Mouse (Mus musculus): ENCODE results near the gene Dscaml1.

Dscaml1 gene

DNA sequence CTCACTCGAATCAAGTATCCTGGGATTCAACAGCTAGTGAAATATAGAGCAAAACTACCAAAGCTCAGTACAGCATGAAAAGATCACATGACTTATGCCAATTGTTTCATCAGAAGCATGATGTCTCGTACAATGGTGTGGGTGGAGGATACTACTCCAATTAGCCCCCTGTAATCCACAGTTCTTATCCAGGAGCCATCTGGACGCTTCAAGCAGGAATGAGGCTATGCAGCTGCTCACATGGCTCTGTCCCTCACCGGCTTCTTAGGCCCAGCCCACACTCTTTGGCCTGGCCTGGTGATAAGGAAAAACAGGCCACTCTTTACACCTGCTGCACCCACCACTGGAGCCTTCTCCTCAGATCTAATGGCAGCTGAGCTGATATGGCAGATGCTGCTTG is 208.6 kb downstream of the Dscaml1 start:
- DNase-seq (ENCODE audit: low spot score), result no peak

DNA sequence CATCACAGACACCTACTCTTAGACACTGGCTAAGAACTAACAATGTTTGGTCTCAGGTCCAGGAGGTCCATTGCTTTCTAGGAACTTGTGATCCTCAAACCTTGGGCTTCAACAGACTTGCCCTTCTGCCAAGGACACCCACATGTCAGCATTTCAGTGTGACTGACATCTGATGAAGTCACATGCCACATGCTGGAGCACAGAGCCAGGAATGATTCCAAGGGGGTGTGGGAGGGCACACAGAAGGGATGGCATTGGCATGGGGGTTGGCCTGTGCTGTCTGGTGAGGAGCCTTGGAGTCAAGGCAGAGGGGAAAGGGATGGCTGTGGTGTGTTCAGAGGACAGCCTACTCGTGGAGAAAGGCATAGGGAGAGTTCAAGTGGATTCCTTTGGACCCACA is 210.9 kb downstream of the Dscaml1 start:
- no peak for DNase-seq (ENCODE audit: low spot score)

DNA sequence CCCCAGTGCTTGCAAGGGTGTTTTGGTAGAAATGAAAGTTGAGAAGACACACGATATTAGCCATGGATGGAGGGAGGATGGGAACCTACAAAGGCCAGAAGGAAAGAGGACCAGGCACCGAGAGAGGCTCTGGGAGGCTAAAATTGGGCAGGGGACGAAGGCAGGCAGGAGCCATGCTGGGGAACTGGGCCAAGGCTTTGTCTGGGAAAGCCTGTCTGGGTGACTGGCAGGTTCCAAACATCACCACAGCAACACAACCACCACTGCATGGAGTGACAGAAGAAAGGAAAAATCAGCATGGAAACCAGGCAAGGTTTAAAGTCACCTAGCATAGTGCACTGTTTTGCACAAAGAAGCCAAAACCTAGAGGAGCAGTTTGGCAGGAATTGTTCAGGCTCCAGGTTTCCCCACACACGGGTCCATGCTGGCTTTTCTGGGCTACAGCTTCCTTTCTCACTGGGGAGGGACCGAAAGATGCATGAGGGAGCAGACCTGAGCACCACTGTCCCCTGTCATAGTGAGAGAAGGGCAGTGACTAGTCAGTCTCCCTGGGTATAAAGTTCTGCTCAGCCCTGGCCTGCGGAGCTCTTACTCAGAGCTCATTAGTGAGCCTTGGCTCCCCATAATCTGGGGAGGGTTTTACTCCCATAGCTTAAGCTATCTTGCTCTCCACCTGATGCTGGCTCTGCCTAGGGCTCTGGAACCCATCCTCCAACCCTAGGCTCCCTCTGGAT is 211.9 kb downstream of the Dscaml1 start:
- no peak for DNase-seq (ENCODE audit: low spot score)

DNA sequence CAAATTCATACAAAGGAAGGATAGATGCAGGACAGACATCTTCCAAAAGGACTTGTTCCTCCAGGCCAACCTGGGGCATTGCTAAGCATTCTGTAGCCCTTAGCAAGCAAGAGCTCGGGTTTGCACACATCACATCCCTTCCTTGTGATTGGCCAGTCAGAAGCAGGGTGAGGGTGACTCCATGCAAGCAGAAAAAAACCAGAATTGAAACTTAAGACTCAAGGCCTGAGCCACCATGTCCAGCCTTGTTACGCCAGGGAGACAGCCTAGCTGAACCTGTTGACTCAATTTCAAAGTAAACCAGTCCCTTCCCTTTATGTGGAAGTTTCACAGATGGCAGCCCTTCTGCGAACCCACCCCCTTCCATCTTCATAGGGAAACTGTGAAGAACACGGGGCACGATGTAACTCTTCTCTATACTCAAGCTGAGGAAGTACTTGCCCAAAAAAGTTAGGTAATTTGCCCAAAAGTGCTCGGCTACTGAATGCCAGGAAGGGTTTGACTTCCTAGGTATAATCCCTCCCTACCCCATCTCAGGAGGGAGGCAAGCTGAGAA is 218.5 kb downstream of the Dscaml1 start:
- DNase-seq (ENCODE audit: low spot score), result no peak

DNA sequence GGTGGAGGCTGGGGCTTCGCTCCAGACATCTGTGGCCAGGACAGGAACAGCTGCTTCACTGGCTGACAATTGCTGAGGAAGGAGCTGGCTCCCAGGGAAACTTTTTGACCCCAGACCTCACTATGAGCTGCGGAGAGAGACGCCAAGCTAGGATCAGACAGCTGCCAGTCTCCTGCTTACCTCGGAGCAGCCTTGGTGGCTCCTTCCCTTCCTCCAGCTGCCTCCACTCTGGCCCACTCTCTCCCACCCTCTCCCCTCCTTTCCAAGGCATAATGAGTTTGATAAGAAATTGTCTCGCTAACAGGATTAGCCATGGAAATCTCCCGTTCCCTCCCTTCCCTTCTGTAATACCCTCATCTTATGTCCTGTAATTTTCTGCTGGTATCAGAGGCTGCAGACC is 219.1 kb downstream of the Dscaml1 start:
- no peak for DNase-seq (ENCODE audit: low spot score)

DNA sequence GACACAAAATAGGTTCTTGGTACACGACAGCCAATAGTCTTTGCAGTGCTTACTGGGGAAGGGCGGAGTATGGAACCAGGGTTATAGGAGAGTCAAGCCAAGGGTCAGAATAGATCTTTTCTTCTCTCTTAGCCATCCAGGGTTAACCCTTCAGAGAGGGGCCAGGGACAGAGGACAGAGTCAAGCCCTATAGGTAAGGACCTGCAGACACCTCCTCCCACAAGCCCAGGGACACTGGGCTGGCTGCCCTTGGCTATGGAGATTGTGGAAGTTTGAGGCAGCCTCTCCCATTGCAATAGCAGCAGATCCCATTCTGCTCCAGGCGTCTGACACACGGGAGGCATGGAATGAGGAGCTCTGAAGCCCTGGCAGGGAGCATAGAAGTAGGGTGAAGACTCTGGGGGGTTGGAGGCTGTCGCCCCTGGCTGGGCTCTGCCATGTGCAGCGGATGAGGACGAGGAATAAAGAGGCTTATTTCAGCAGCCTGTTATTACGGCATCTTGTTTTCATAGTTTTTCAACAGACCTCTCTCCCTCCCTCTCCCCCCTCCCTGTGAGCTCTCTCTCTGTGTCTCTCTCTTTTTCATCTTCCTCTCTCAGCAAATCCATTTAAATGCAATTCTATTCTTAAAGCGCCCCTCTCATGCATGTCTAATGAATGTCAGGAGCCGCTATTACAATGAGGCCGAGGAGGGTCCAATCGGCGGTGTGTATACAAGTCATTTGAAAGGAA is 224.8 kb downstream of the Dscaml1 start:
- DNase-seq (ENCODE audit: low spot score), result no peak

DNA sequence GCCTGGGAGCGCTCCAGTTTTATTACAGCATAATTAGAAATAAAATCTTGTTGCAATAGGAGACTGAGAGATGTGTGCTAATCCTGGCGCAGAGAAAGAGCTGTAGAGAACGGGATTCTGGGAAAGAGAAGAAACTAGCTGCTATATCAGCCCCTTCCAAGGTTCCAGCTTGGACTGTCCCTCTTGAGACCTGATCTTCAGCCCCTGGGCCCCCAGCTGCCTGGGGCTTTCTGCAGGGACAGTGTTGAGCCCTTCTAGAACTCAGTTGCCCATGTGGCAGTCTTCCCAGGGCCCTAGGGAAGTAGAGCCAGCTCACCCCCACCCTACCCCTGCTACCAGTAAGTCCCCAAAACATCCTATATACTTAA is 225.4 kb downstream of the Dscaml1 start:
- no peak for DNase-seq (ENCODE audit: low spot score)

DNA sequence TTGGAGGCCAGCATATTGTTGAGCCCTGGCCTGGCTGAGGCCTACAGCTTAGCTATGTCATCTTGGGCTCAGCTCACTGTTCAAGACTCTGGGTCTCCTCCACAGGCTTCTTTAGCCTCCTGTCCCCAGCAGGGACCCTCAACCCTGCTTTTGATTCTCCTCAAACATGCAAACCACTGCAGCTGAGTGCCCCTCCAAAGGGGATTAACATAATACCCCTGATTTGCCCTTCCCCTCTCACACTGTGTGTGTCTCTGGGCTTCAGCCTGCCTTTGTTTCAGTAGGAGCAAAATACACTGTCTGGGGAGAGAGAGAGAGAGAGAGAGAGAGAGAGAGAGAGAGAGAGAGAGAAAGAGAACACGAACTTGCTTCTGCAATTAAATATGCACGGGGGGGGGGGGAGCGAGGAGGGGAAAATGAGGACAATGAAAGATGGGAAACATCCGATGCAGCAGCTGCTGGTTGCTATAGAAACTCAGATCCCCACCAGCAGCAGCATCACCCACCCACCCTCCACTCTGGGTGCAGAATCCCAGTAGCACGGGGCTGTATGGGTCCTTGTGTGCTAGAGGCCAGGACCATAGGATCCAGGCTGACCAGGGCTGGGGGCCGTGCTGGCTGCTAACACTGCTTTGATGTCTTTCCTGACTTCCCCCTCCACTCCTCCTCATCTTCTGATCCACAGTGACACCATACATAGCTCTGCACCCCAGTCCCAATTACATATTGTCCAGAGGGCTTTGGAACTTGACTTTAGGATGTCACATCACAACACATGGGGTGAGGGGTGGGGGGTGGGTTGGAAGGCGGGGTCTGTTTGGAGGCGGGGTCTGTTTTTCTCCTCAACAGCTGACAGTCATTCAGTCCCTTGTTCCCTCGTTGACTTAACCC is 231.0 kb downstream of the Dscaml1 start:
- no peak for DNase-seq (ENCODE audit: low spot score)

DNA sequence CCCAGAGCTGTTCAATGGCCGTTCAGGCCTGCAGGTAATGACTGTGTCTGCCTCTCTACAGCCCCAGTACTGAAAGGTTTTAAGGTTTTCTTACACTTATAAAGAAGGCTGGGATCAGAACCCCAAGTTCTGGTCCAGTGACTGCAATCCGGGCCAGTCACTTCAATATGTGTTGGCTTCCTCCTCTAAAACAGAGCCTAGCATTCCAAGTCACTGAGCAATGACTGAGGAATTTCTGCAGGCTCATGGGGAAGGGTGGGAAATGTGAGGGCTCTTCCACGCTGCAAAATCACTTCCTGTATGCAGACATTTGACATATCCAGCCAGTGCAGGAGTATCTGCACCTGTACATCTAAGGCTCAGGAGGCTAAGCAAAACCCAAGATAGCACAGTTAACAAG is 233.8 kb downstream of the Dscaml1 start:
- DNase-seq (ENCODE audit: low spot score), result no peak

DNA sequence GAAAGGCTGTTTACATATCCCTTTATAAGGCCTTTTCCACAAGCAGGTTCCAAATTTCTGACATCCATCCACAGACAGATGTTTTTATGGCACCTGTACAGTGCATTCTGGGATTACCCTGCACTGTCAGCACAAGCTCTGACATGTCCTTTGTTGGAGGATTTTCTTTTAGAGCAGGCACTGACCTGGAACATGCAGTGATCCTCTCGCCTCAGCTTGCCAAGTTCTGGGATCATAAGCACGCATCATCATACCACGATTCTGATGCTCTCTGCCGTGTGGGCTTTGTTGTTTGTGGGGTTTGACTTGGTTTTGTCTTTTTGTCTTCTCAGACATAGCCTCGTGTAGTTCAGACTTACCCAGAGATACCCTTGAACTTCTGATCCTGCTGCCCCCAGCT is 236.0 kb downstream of the Dscaml1 start:
- no peak for DNase-seq (ENCODE audit: low spot score)

DNA sequence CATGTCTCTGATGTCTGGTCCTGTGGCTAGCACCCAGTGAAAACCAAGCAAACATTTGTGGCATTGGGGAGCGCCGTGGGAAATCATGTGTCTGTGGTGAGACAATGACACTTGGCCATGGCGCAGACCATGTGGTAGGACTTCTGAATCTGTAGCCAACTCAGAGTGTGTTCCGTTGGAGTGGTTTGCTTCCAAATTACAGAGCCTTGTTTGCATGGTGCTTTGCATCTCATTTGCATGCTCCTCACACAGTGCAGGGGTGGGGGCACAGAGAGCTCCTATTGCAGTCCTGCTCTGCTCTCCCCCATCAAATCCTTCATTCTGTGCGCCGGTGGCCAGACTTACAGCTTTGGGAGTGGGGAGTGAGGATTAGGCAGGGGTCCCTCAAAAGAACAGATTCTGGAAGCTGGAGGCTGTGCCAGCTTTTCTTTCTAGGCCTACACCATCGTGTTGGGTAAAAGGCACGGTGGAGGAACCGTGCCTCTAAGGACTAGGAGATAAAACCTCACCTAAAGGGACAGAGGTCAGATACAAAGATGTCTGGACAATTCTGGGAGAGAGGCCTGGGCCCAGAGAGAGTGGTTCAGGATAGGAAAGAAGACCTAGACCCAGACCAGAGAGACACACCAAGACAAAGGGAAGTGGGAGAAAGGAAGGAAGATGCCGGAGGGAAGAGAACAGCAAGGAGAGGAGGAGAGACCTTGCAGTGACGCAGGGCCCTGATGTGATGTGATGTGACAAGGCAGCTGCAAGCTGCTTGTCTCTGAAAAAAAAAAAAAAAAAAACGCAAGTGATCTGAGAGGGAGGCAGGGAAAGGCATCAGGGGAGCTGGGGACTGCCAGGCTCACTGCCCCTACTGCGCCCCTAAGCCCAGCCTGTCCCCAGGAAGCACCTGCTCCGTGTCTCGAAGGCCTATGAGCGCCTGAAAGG is 237.2 kb downstream of the Dscaml1 start:
- no peak for DNase-seq (ENCODE audit: low spot score)

DNA sequence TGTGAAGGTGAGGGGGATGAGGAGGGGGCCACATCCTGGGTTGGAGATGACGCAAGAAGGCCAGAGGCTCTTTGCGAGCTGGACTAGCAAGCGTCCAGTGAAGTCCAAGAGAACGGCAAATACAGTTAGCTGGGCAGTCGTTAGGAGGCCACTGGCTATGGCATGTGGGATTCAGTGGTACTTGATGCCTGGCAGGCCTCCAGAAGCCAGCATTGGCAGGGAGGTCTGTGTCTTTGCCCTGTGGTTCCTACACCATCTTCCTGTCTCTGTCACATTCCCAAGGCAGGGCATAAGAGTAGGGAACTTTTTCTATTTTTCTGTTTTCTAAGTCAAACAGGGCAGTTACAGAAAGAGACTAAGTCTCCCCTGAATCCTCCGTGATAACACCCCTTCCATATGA is 237.9 kb downstream of the Dscaml1 start:
- no peak for DNase-seq (ENCODE audit: low spot score)

DNA sequence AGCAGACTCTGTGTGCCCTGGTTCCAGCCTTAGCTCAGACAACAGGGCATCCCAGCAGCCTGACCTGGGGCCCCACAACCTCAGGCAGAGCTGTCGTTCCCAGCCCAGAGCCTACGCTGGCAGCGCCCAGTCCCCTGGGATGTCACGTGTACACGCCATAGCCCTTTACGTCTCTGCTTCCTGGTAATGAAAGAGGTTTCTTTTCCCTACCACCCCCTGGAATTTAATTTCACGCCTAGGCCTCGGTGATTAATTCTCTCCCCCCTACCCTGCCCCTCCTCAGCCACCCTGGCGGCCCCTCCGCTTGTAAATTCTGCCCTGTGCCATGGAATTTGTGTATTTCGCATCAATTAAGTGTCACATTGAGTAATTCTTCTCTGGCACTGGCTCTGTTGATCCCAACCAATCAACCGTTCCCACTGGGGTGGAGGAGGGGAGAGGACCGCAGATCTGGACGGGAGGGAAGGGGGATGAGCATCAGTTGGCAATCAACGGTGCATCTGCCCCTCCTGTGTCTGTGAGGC is 238.5 kb downstream of the Dscaml1 start:
- no peak for DNase-seq (ENCODE audit: low spot score)

DNA sequence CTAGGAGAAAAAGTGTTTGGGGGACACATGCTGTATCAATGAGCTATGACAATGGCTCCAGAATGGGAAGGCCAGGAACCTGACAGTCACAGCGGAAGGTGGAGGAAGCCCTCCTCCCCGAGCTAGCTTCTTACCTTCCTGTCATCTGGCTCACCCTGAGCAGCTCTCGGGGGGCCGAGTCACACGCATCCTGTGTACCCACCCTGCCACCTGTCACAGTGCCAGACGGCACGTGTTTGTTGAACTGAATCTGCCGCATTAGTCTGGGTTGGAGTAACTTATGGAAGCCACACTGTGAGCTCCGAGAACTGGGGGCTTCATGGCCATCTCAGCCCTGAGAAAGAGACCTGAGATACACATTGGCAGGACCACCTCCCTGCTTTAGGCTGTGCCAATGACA is 249.5 kb downstream of the Dscaml1 start:
- DNase-seq (ENCODE audit: low spot score), result no peak

DNA sequence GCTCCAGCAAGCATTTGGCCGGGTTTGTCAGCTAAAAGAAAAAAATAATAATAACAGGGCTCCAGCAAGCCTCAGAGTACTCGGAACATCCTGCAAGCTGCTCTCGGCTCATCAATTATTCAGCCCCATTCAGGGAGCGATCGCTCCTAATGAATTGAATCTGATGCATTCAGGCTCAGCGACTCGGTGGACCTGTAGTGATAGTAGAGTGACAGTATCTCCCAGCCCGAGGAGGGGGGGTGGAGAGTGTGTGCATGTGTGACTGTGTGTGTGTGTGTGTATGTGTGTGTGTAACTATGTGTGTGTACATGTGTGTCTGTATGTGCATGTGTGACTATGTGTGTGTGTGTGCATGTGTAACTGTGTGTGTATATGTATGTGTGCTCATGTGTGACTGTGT is 250.2 kb downstream of the Dscaml1 start:
- DNase-seq (ENCODE audit: low spot score), result no peak

DNA sequence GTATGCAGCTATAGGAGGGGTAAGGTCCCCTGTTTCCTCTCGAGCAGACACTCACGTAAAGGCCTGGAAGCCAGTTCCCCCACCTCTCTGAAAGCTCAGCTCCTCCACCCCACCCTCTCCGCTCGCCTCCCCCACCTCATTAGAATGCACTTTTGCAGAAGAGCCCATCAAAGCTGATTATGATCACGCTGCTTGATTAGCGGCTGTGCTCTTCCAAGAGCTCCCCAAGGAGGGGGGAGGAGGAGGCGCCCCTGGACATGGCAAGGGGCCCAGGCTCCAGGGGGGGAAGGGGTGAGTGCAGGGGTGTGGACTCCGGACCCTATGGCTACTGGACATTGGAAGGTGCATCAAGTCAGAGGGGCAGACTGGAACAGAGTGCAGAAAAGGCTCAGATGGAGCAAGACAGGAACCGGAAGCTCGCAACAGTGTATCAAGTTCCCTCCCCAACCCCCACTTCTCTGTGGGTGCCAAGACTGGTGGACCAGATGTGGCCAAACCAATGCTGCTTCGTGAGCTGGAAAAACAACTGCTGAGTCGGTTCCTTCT is 250.9 kb downstream of the Dscaml1 start:
- DNase-seq (ENCODE audit: low spot score), result no peak

DNA sequence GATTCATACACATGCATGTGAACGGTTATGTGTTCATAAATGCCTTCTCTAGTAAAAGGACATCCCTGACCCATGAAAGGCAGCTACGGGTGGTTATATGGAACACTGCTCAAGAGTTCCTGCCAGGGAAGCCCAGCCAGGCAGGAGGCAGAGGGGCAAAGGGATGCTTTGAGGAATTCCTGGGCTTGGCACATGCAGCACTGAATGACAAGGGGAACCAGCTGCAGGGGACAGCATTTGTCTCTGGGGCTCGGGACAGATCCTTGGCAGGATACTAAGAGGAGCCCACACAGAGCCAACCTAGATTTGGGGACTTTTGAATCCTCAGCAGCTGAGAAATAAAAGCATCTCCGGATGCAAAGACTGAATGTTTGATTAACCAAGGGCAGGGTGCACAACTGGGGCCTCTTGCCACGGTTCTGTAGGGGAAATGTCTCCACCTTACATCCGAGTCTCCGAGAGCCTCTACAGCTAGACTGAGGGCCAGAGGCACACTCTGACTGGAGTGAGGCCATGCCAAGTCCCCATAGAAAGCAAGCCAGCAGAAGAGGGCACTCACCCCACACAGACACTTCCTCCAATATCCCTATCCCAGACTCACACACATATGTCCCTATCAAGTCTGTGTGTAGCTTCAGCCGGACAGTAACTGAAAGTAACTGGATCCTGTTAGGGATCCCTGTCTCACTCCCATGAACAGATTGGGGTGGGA is 251.7 kb downstream of the Dscaml1 start:
- no peak for DNase-seq (ENCODE audit: low spot score)

DNA sequence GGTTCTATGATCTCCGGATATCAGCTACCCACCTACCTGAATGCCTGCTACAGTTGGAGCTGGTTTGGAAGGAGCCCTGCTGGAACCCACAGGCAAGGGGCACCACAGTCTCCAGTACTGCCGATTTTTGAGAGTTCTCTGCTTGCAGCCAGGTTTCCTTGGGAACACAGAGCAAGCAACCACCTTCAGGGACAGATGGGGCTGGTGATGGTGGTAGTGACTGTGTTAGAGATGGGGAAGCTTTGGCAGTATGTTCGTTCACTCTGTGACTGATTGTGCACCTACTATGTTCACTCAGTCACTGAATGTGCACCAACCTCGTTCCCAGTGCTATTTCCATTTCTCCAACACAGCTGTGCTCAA is 252.2 kb downstream of the Dscaml1 start:
- DNase-seq (ENCODE audit: low spot score), result no peak

DNA sequence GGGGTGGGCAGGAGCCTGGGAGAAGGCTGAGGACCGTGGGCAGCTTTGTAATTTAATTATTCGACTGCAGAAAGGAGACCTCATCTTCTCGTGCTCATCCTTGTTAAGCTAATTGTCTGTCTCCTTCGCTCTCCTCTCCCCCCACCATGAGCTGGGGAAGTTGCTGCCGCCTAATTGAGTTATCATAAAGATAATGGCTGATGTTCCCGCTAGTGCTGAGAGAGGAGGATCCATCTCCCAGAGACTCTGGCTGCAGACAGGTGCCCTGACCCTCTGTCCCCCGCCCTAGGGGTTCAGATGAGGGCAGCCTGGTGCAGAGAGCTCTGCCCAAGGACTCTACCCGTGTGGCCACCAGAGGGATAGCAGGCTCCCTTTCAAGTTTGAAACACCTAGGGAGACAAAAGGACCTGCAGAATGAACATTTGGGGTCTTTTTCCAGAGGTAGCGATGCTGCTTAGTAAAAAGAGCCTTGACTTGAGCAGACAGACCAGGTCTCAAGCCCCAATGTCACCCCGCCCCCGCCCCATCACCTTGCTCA is 256.1 kb downstream of the Dscaml1 start:
- DNase-seq (ENCODE audit: low spot score), result no peak

All from urinary bladder, postnatal 10 days (tissue).